Mouse (Mus musculus): ENCODE data around the gene Nagpa. TPM values are rescaled to one million over a fixed set of nuclear protein-coding genes. Genes with fewer than 3 reads are reported as not detected.
A peak's percentile ranks its signal among the peaks of the same experiment; 100 is the strongest.
"Not testable (repeated sequence)": the region's sequence is repeated elsewhere in the genome, so short reads cannot be mapped to it uniquely, and the experiment has no call there.

Nagpa gene
- 1 to 10 TPM; 6.8 to 7.5 TPM for total RNA-seq (2021)

GRCm38 (mm10) chr16:5203668-5204433 lies at the start of gene Nagpa:
Nagpa (minus strand) TSS chr16:5204012.
- intact Hi-C loops (cut with DNase I) = no loop called here
- DNase-seq = peak; percentile 86

- DNase-seq = no peak
- intact Hi-C loops (cut with DNase I) = no loop called here
Measured at GRCm38 (mm10) chr16:5252260-5252659, 48.4 kb upstream of the Nagpa start.

GRCm38 (mm10) chr16:5250891-5251290 lies 47.1 kb upstream of the Nagpa start:
- intact Hi-C loops (cut with DNase I) = no loop called here
- no peak for DNase-seq

- intact Hi-C loops (cut with DNase I) = no loop called here
Measured at GRCm38 (mm10) chr16:5244411-5244810, 40.6 kb upstream of the Nagpa start.

GRCm38 (mm10) chr16:5242882-5243281 lies 39.1 kb upstream of the Nagpa start:
- intact Hi-C loops (cut with DNase I) = no loop called here

More at GRCm38 (mm10) chr16:5244411-5244810, 40.6 kb upstream of the Nagpa start:
- peak; percentile 51 for DNase-seq

GRCm38 (mm10) chr16:5242355-5242754 lies 38.5 kb upstream of the Nagpa start:
- DNase-seq = no peak
- intact Hi-C loops (cut with DNase I) = no loop called here

More at GRCm38 (mm10) chr16:5242882-5243281, 39.1 kb upstream of the Nagpa start:
- no peak for DNase-seq

- peak; percentile 96 for DNase-seq
- intact Hi-C loops (cut with DNase I) = no loop called here
Measured at GRCm38 (mm10) chr16:5233418-5234313, 29.9 kb upstream of the Nagpa start, which contains the start of gene Alg1. Alg1 (plus strand) TSS chr16:5233621.

GRCm38 (mm10) chr16:5232982-5233381 lies 29.2 kb upstream of the Nagpa start:
- intact Hi-C loops (cut with DNase I) = no loop called here

GRCm38 (mm10) chr16:5228103-5228502 lies 24.3 kb upstream of the Nagpa start:
- intact Hi-C loops (cut with DNase I); DNase-seq: not testable (repeated sequence)

More at GRCm38 (mm10) chr16:5232982-5233381, 29.2 kb upstream of the Nagpa start:
- DNase-seq = no peak

- intact Hi-C loops (cut with DNase I); DNase-seq: not testable (repeated sequence)
Measured at GRCm38 (mm10) chr16:5227501-5227900, 23.7 kb upstream of the Nagpa start.

- intact Hi-C loops (cut with DNase I); DNase-seq: not testable (repeated sequence)
Measured at GRCm38 (mm10) chr16:5226534-5226933, 22.7 kb upstream of the Nagpa start.

GRCm38 (mm10) chr16:5222140-5222539 lies 18.3 kb upstream of the Nagpa start, which contains the start of gene AU021092:
AU021092 (minus strand) TSS chr16:5222299.
- DNase-seq = no peak
- intact Hi-C loops (cut with DNase I) = no loop called here

GRCm38 (mm10) chr16:5221403-5221802 lies 17.6 kb upstream of the Nagpa start:
- DNase-seq = no peak
- intact Hi-C loops (cut with DNase I) = no loop called here

GRCm38 (mm10) chr16:5217341-5218133 lies 13.7 kb upstream of the Nagpa start:
- intact Hi-C loops (cut with DNase I) = no loop called here
- DNase-seq = no peak

- intact Hi-C loops (cut with DNase I) = no loop called here
- no peak for DNase-seq
Measured at GRCm38 (mm10) chr16:5216686-5217085, 12.9 kb upstream of the Nagpa start.

- no peak for DNase-seq
- intact Hi-C loops (cut with DNase I) = no loop called here
Measured at GRCm38 (mm10) chr16:5214126-5214525, 10.3 kb upstream of the Nagpa start.

GRCm38 (mm10) chr16:5212150-5212549 lies 8.3 kb upstream of the Nagpa start:
- intact Hi-C loops (cut with DNase I) = no loop called here
- no peak for DNase-seq

- intact Hi-C loops (cut with DNase I) = no loop called here
Measured at GRCm38 (mm10) chr16:5210365-5210764, 6.6 kb upstream of the Nagpa start.

GRCm38 (mm10) chr16:5206051-5206450 lies 2.2 kb upstream of the Nagpa start:
- intact Hi-C loops (cut with DNase I) = no loop called here

More at GRCm38 (mm10) chr16:5210365-5210764, 6.6 kb upstream of the Nagpa start:
- no peak for DNase-seq

GRCm38 (mm10) chr16:5205431-5205970 lies 1.7 kb upstream of the Nagpa start:
- no peak for DNase-seq
- intact Hi-C loops (cut with DNase I) = no loop called here

More at GRCm38 (mm10) chr16:5206051-5206450, 2.2 kb upstream of the Nagpa start:
- no peak for DNase-seq

Data from left cerebral cortex, postnatal 4 days (tissue).